Mouse (Mus musculus) limb, embryonic 14.5 days (tissue): Measurements from ENCODE around the gene Papln. TPM values are rescaled to one million over a fixed set of nuclear protein-coding genes. Genes with fewer than 3 reads are reported as not detected.

ENCODE experiments used
- ATAC-seq: fragments of 200-750 bp; cut with Nextera tagmentation; 2 replicates; pipeline ENCODE4 v1.8.0; 2017; ENCODE audit warnings: low read depth, moderate number of reproducible peaks, moderate TSS enrichment; ENCODE audit not compliant: low FRiP score
- DNase-seq: peaks from one replicate; pipeline ENCODE4 v3.0.0-alpha.2; 2015; ENCODE audit warnings: low spot score
- H3K27ac ChIP-seq: fragments of 300-500 bp; sonication (generic); replicated peaks from 2 replicates; pipeline ENCODE4 v1.5.1; 2014; ENCODE audit warnings: low read depth, mild to moderate bottlenecking, low read length, moderate library complexity, mixed read lengths
- H3K27me3 ChIP-seq: fragments of 300-500 bp; sonication (generic); 2 replicates; pipeline ENCODE4 v1.6.1; 2014; ENCODE audit warnings: low read length, mixed read lengths; ENCODE audit not compliant: control insufficient read depth, insufficient read depth
- H3K36me3 ChIP-seq: fragments of 300-500 bp; sonication (generic); 2 replicates; pipeline ENCODE4 v1.6.1; 2014; ENCODE audit warnings: mild to moderate bottlenecking, low read length, moderate library complexity, mixed read lengths; ENCODE audit not compliant: control insufficient read depth, insufficient read depth
- H3K4me1 ChIP-seq: fragments of 300-500 bp; sonication (generic); 2 replicates; pipeline ENCODE4 v1.6.1; 2014; ENCODE audit warnings: antibody characterized with exemption, low read length, mixed read lengths; ENCODE audit not compliant: control insufficient read depth, insufficient read depth
- H3K4me2 ChIP-seq: fragments of 300-500 bp; sonication (generic); replicated peaks from 2 replicates; pipeline ENCODE4 v1.6.1; 2014; ENCODE audit warnings: low read depth, mild to moderate bottlenecking, low read length, moderate library complexity; ENCODE audit not compliant: severe bottlenecking
- H3K4me3 ChIP-seq: fragments of 300-500 bp; sonication (generic); replicated peaks from 2 replicates; pipeline ENCODE4 v1.5.1; 2014; ENCODE audit warnings: low read length
- H3K9ac ChIP-seq: fragments of 300-500 bp; sonication (generic); 2 replicates; pipeline ENCODE4 v1.6.1; 2014; ENCODE audit warnings: mild to moderate bottlenecking, low read depth, low read length, moderate library complexity; ENCODE audit not compliant: severe bottlenecking
- H3K9me3 ChIP-seq: fragments of 300-500 bp; sonication (generic); 2 replicates; pipeline ENCODE4 v1.6.1; 2016; ENCODE audit warnings: low read length; ENCODE audit not compliant: control insufficient read depth
- POLR2A ChIP-seq: fragments of 200-500 bp; IDR thresholded peaks from 2 replicates; pipeline ENCODE4 v1.8.0; 2012; ENCODE audit warnings: inconsistent platforms, mild to moderate bottlenecking, moderate library complexity, borderline replicate concordance; ENCODE audit not compliant: insufficient read depth, insufficient read length; ENCODE audit errors: extremely low read depth
- WGBS: fragments of 180-500 bp; shearing (Covaris S2); extraction: QIAGEN DNeasy Blood & Tissue Kit; methylation state at CpG from one replicate; pipeline ENCODE4 v1.1.7; 2014; 5-methylcytosine and 5-hydroxymethylcytosine counted together
- polyA plus RNA-seq, 2 experiments: library from polyadenylated mRNA; depleted of rRNA in 1 of 2; stranded (reverse) in 1 of 2; unstranded in 1 of 2; fragments of >200 nt; fragmentation: Nextera tagmentation in 1 of 2; extraction: Ambion mirVana in 1 of 2; gene quantifications; 2 replicates each; pipeline versions ENCODE4 v1.2.1 to v1.2.3; 2012 to 2014

Gene Papln
- polyA plus RNA-seq, 2 experiments, result 2.0 to 5.2 TPM

- no peak overlapping the region for H3K27ac ChIP-seq
- no peaks in the 10 kb centered on the region for H3K27me3 ChIP-seq
- H3K4me1 ChIP-seq, result no peaks in the 10 kb centered on the region
- WGBS, result 86% methylated on average over 17 of the region's 17 CpGs
- DNase-seq, result no peak
- no peaks in the 10 kb centered on the region for H3K9me3 ChIP-seq
- H3K4me2 ChIP-seq, result no peak overlapping the region
- H3K36me3 ChIP-seq, result peaks cover 8% of the 10 kb centered on the region; the same call in 1 of the 2 replicates
- no peak overlapping the region for H3K4me3 ChIP-seq
- TF ChIP-seq POLR2A, result no peak
- ATAC-seq, result no peak
- no peak overlapping the region for H3K9ac ChIP-seq
These were observed 25.8 kb downstream of the Papln start for GRCm38 (mm10) chr12:83789051-83789780.

- Histone ChIP-seq H3K4me3 (no peak overlapping the region), H3K36me3 (peaks cover 9% of the 10 kb centered on the region; the same call in 1 of the 2 replicates), H3K4me1 (no peaks in the 10 kb centered on the region), H3K4me2 (no peak overlapping the region), H3K27me3 (no peaks in the 10 kb centered on the region), H3K9ac (no peak overlapping the region), H3K27ac (no peak overlapping the region), H3K9me3 (no peaks in the 10 kb centered on the region)
- whole genome bisulfite sequencing, result 23% methylated on average over 4 of the region's 4 CpGs
- DNase-seq (peak; percentile 34), ATAC-seq (no peak)
- no peak for TF ChIP-seq POLR2A
These were observed 26.3 kb downstream of the Papln start for GRCm38 (mm10) chr12:83789781-83790140.

- Histone ChIP-seq H3K36me3 (peaks cover 19% of the 10 kb centered on the region), H3K27ac (no peak overlapping the region), H3K4me3 (no peak overlapping the region), H3K9ac (no peak overlapping the region), H3K4me1 (no peaks in the 10 kb centered on the region), H3K4me2 (no peak overlapping the region), H3K9me3 (no peaks in the 10 kb centered on the region), H3K27me3 (no peaks in the 10 kb centered on the region)
- ATAC-seq, result no peak
- no peak for DNase-seq
- WGBS, result 85% methylated on average over 4 of the region's 4 CpGs
- no peak for TF ChIP-seq POLR2A
These were observed 27.3 kb downstream of the Papln start for GRCm38 (mm10) chr12:83790749-83791148.

- DNase-seq (no peak), ATAC-seq (no peak)
- H3K9ac ChIP-seq, result no peak overlapping the region
- no peak for TF ChIP-seq POLR2A
- H3K9me3 ChIP-seq, result no peaks in the 10 kb centered on the region
- H3K36me3 ChIP-seq, result peaks cover 25% of the 10 kb centered on the region
- H3K27ac ChIP-seq, result no peak overlapping the region
- 86% methylated on average over 10 of the region's 10 CpGs for WGBS
- H3K4me1 ChIP-seq, result no peaks in the 10 kb centered on the region
- no peak overlapping the region for H3K4me3 ChIP-seq
- H3K4me2 ChIP-seq, result no peak overlapping the region
- H3K27me3 ChIP-seq, result no peaks in the 10 kb centered on the region
These were observed 28.3 kb downstream of the Papln start for GRCm38 (mm10) chr12:83791737-83792136.

- Histone ChIP-seq H3K27me3 (no peaks in the 10 kb centered on the region), H3K4me1 (no peaks in the 10 kb centered on the region), H3K36me3 (peaks cover 29% of the 10 kb centered on the region), H3K4me2 (no peak overlapping the region), H3K4me3 (no peak overlapping the region), H3K9me3 (no peaks in the 10 kb centered on the region), H3K27ac (no peak overlapping the region), H3K9ac (no peak overlapping the region)
- DNase-seq, result no peak
- 63% methylated on average over 10 of the region's 10 CpGs for WGBS
- TF ChIP-seq POLR2A, result no peak
- ATAC-seq, result no peak
These were observed 29.4 kb downstream of the Papln start for GRCm38 (mm10) chr12:83792706-83793410.
